10 mouse cellular contexts compared by ENCODE assay signal in genomic region chr5:75976696-75977095, GRCm38 (mm10). TPM values are rescaled to one million over a fixed set of nuclear protein-coding genes. Genes with fewer than 3 reads are reported as not detected.
DNase-seq lines count a peak whose midpoint lies in the region; ATAC-seq and TF ChIP-seq lines count a peak whose summit lies in the region.
"Had no signal": no experiment of that assay in that cellular context is flagged by ENCODE, and none has a peak within 500 bp of the region (broad histone marks: within the 10 kb centered on the region; RNA-seq: fewer than 3 reads in every experiment).

No protein-coding gene starts in this region.

- peak overlapping the region; percentile 76 for H3K4me2 ChIP-seq in heart, postnatal 0 days (ENCODE audit: low read depth, low read length)
- H3K4me2 ChIP-seq in embryonic facial prominence, embryonic 13.5 days, result 0 out of 2 replicates have a peak overlapping the region, but pooled peaks have one; percentile 11
- H3K4me2 ChIP-seq in hindbrain, postnatal 0 days (ENCODE audit: low read depth, low read length), result peak overlapping the region; percentile 100; the same call in 1 of the 2 replicates
- no peak overlapping the region for H3K4me2 ChIP-seq in midbrain, embryonic 14.5 days (ENCODE audit: low read length)

- no peak for DNase-seq in heart, postnatal 0 days (ENCODE audit: low spot score)
- no peak for DNase-seq in heart, adult 8-10 months (ENCODE audit: low spot score)
- no peak for DNase-seq in hindbrain, postnatal 0 days (ENCODE audit: low spot score)
- peak; percentile 17 for DNase-seq in midbrain, embryonic 14.5 days
- no peak for DNase-seq in thymus, adult 18-20 months
- no peak for DNase-seq in spleen, postnatal 10 days (ENCODE audit: low spot score in 2 of 2)
- DNase-seq: adrenal gland, postnatal 25 days; layer of hippocampus, adult 9-11 months had no signal

- H3K9ac ChIP-seq in heart, postnatal 0 days (replicated peaks; ENCODE audit: low read depth, low read length), result peak overlapping the region; percentile 67; the same call in 1 of the 2 replicates
- 0 out of 2 replicates have a peak overlapping the region, but pooled peaks have one; percentile 6 for H3K9ac ChIP-seq in embryonic facial prominence, embryonic 13.5 days
- no peak overlapping the region for H3K9ac ChIP-seq in hindbrain, postnatal 0 days (replicated peaks; ENCODE audit: low read length)
- H3K9ac ChIP-seq in midbrain, embryonic 14.5 days (replicated peaks; ENCODE audit: low read length), result no peak overlapping the region

- peak overlapping the region; percentile 68 for H3K4me3 ChIP-seq in heart, postnatal 0 days (ENCODE audit: low read depth, low read length)
- H3K4me3 ChIP-seq in embryonic facial prominence, embryonic 13.5 days, result peak overlapping the region; percentile 20
- peak overlapping the region; percentile 12; the same call in 1 of the 2 replicates for H3K4me3 ChIP-seq in hindbrain, postnatal 0 days (ENCODE audit: low read length)
- H3K4me3 ChIP-seq in midbrain, embryonic 14.5 days (replicated peaks; ENCODE audit: low read depth, low read length), result no peak overlapping the region

- H3K9me3 ChIP-seq in heart, postnatal 0 days (replicated peaks; ENCODE audit: control insufficient read depth, low read length), result no peaks in the 10 kb centered on the region
- no peaks in the 10 kb centered on the region for H3K9me3 ChIP-seq in embryonic facial prominence, embryonic 13.5 days
- no peaks in the 10 kb centered on the region for H3K9me3 ChIP-seq in hindbrain, postnatal 0 days (ENCODE audit: low read length)
- no peaks in the 10 kb centered on the region for H3K9me3 ChIP-seq in midbrain, embryonic 14.5 days (ENCODE audit: control insufficient read depth, low read length)

- H3K27me3 ChIP-seq in heart, postnatal 0 days (ENCODE audit: control insufficient read depth, insufficient read depth, low read length), result peaks cover 9% of the 10 kb centered on the region
- peaks cover 71% of the 10 kb centered on the region for H3K27me3 ChIP-seq in embryonic facial prominence, embryonic 13.5 days
- H3K27me3 ChIP-seq in hindbrain, postnatal 0 days (ENCODE audit: insufficient read depth, low read length), result peaks cover 2% of the 10 kb centered on the region; the same call in 1 of the 2 replicates
- peaks cover 46% of the 10 kb centered on the region for H3K27me3 ChIP-seq in midbrain, embryonic 14.5 days (ENCODE audit: control insufficient read depth, insufficient read depth, low read length)

- 55% methylated on average over 9 of the region's 9 CpGs for WGBS in heart, postnatal 0 days
- 31% methylated on average over 9 of the region's 9 CpGs for WGBS in embryonic facial prominence, embryonic 13.5 days
- WGBS in hindbrain, postnatal 0 days, result 34% methylated on average over 9 of the region's 9 CpGs
- WGBS in midbrain, embryonic 14.5 days, result 36% methylated on average over 9 of the region's 9 CpGs

- TF ChIP-seq CTCF in heart, postnatal 0 days (IDR thresholded peaks at IDR 0.05; ENCODE audit: low read depth), result no peak
- TF ChIP-seq CTCF in hindbrain, postnatal 0 days (IDR thresholded peaks at IDR 0.05; ENCODE audit: low read depth), result no peak

- no peaks in the 10 kb centered on the region; the same call in 1 of the 2 replicates for H3K36me3 ChIP-seq in heart, postnatal 0 days (replicated peaks; ENCODE audit: control insufficient read depth, insufficient read depth, low read length)
- H3K36me3 ChIP-seq in embryonic facial prominence, embryonic 13.5 days, result no peaks in the 10 kb centered on the region
- H3K36me3 ChIP-seq in hindbrain, postnatal 0 days (ENCODE audit: insufficient read depth, low read length), result no peaks in the 10 kb centered on the region
- no peaks in the 10 kb centered on the region for H3K36me3 ChIP-seq in midbrain, embryonic 14.5 days (ENCODE audit: control insufficient read depth, insufficient read depth, low read length)

- ATAC-seq in heart, postnatal 0 days (ENCODE audit: insufficient read depth, low read depth), result no peak
- no peak for ATAC-seq in embryonic facial prominence, embryonic 13.5 days (ENCODE audit: insufficient number of reproducible peaks, insufficient read depth, low FRiP score, low TSS enrichment, low read depth)
- ATAC-seq in hindbrain, postnatal 0 days, result no peak
- ATAC-seq in midbrain, embryonic 14.5 days (ENCODE audit: low FRiP score, low TSS enrichment), result no peak
- no peak for ATAC-seq in megakaryocyte-erythroid progenitor cell, adult 5-6 weeks (replicated peaks; ENCODE audit: low FRiP score, low TSS enrichment, poor library complexity, severe bottlenecking)

- TF ChIP-seq EP300 in heart, postnatal 0 days (IDR thresholded peaks at IDR 0.05; ENCODE audit: low read depth), result no peak

- peak overlapping the region; percentile 81 for H3K27ac ChIP-seq in heart, postnatal 0 days (ENCODE audit: low read depth)
- H3K27ac ChIP-seq in embryonic facial prominence, embryonic 13.5 days, result no peak overlapping the region
- H3K27ac ChIP-seq in hindbrain, postnatal 0 days, result no peak overlapping the region
- no peak overlapping the region for H3K27ac ChIP-seq in midbrain, embryonic 14.5 days (replicated peaks; ENCODE audit: low read depth, low read length)

- H3K4me1 ChIP-seq in heart, postnatal 0 days (ENCODE audit: control insufficient read depth, insufficient read depth), result no peaks in the 10 kb centered on the region
- H3K4me1 ChIP-seq in embryonic facial prominence, embryonic 13.5 days, result peaks cover 18% of the 10 kb centered on the region
- 0 out of 2 replicates have a peak, but pooled peaks cover 5% of the 10 kb centered on the region for H3K4me1 ChIP-seq in hindbrain, postnatal 0 days (ENCODE audit: insufficient read depth, low read length)
- peaks cover 18% of the 10 kb centered on the region for H3K4me1 ChIP-seq in midbrain, embryonic 14.5 days (ENCODE audit: control insufficient read depth, insufficient read depth, low read length)

RNA-seq across cellular contexts. Expression of gene Kdr, which starts 1.6 kb away (rescaled TPM):
- 50.9 and 60.1 TPM in 2 replicates for total RNA-seq in heart, postnatal 0 days (2014; rRNA removed; ENCODE audit: low replicate concordance)
- 27.4 and 30.8 TPM in 2 replicates for polyA plus RNA-seq in heart, postnatal 0 days (2015; fragmentation: Nextera tagmentation; extraction: Ambion mirVana)
- total RNA-seq in heart, adult 8-10 months (2022), result 10 to 100 TPM; 62.5 to 87.5 (median 77.7) TPM
- 20.6 and 23.3 TPM in 2 replicates for polyA plus RNA-seq in embryonic facial prominence, embryonic 13.5 days (2015; fragmentation: Nextera tagmentation; extraction: Ambion mirVana)
- 20.1 and 24.6 TPM in 2 replicates for total RNA-seq in hindbrain, postnatal 0 days (2014; rRNA removed)
- 12.9 TPM in 2 replicates for polyA plus RNA-seq in hindbrain, postnatal 0 days (2015; fragmentation: Nextera tagmentation; extraction: Ambion mirVana)
- polyA plus RNA-seq in midbrain, embryonic 14.5 days (2014; fragmentation: Nextera tagmentation; extraction: Ambion mirVana), result 9.2 and 26.9 TPM in 2 replicates
- total RNA-seq in megakaryocyte-erythroid progenitor cell, adult 5-6 weeks (2014; fragmentation: Nextera tagmentation), result 0.46 TPM in 1 of 2 replicates, not detected in the other
- 0.56 and 0.84 TPM in 2 replicates for total RNA-seq in megakaryocyte-erythroid progenitor cell, adult 5-6 weeks (2017)

Comparison
In these comparisons a context has a peak if more than half of its experiments do, and no peak if none do; other contexts are left out.
1. H3K9ac ChIP-seq: peak in heart, postnatal 0 days (single experiment) and embryonic facial prominence, embryonic 13.5 days (single experiment); none in hindbrain, postnatal 0 days (single experiment) and midbrain, embryonic 14.5 days (single experiment).
2. RNA of gene Kdr, which starts 1.6 kb away (total RNA-seq): 62.5 to 87.5 TPM in heart, adult 8-10 months, 50.9 to 60.1 TPM in heart, postnatal 0 days and 20.1 to 24.6 TPM in hindbrain, postnatal 0 days; 0.46 to 0.84 TPM in megakaryocyte-erythroid progenitor cell, adult 5-6 weeks; every median in the first group is over 10 times any median in the second.